Mouse (Mus musculus) forebrain, postnatal 0 days (tissue): ENCODE measurements around the gene Crabp2. TPM values are rescaled to one million over a fixed set of nuclear protein-coding genes. Genes with fewer than 3 reads are reported as not detected.
A peak's percentile ranks its signal among the peaks of the same experiment; 100 is the strongest.

Experiments
- ATAC-seq: fragments of 200-750 bp; cut with Nextera tagmentation; 2 replicates; pipeline ENCODE4 v1.8.0; 2017; ENCODE audit warnings: mild to moderate bottlenecking, moderate library complexity
- DNase-seq: peaks from one replicate; pipeline ENCODE4 v3.0.0-alpha.2; 2015
- H3K27ac ChIP-seq: fragments of 300-500 bp; sonication (generic); 2 replicates; pipeline ENCODE4 v1.5.1; 2014; ENCODE audit warnings: low read depth, mild to moderate bottlenecking, antibody characterized with exemption, low read length, moderate library complexity, mixed read lengths
- H3K27me3 ChIP-seq: fragments of 300-500 bp; sonication (generic); 2 replicates; pipeline ENCODE4 v1.6.1; 2014; ENCODE audit warnings: mild to moderate bottlenecking, low read length, mixed read lengths; ENCODE audit not compliant: insufficient read depth
- H3K36me3 ChIP-seq: fragments of 300-500 bp; sonication (generic); 2 replicates; pipeline ENCODE4 v1.6.1; 2014; ENCODE audit warnings: mild to moderate bottlenecking, moderate library complexity; ENCODE audit not compliant: insufficient read depth
- H3K4me1 ChIP-seq: fragments of 300-500 bp; sonication (generic); 2 replicates; pipeline ENCODE4 v1.6.1; 2014; ENCODE audit warnings: antibody characterized with exemption; ENCODE audit not compliant: insufficient read depth
- H3K4me2 ChIP-seq: fragments of 300-500 bp; sonication (generic); 2 replicates; pipeline ENCODE4 v1.6.1; 2014; ENCODE audit warnings: low read depth, mild to moderate bottlenecking, moderate library complexity
- H3K4me3 ChIP-seq: fragments of 300-500 bp; sonication (generic); 2 replicates; pipeline ENCODE4 v1.5.1; 2014; ENCODE audit warnings: low read depth, low read length, mixed read lengths
- H3K9ac ChIP-seq: fragments of 300-500 bp; sonication (generic); 2 replicates; pipeline ENCODE4 v1.6.1; 2014; ENCODE audit warnings: mild to moderate bottlenecking
- H3K9me3 ChIP-seq: fragments of 300-500 bp; sonication (generic); 2 replicates; pipeline ENCODE4 v1.6.1; 2016; ENCODE audit warnings: low read length
- CTCF ChIP-seq: sonication (generic); IDR thresholded peaks from 2 replicates; pipeline ENCODE4 v1.5.1; 2016; ENCODE audit warnings: antibody characterized with exemption, control low read depth, low read depth
- WGBS: fragments of 180-500 bp; shearing (Covaris S2); extraction: QIAGEN DNeasy Blood & Tissue Kit; methylation state at CpG from one replicate; pipeline ENCODE4 v1.1.7; 2014; 5-methylcytosine and 5-hydroxymethylcytosine counted together
- polyA plus RNA-seq: library from polyadenylated mRNA; unstranded; fragments of >200 nt; fragmentation: Nextera tagmentation; extraction: Ambion mirVana; gene quantifications from 2 replicates; pipeline ENCODE4 v1.2.1, GENCODE M21; 2015
- total RNA-seq: library from RNA; depleted of rRNA; stranded (reverse); fragments of >200 nt; gene quantifications from 2 replicates; pipeline ENCODE4 v1.2.3, GENCODE M21; 2014

Gene Crabp2
- total and polyA plus RNA-seq, 2 experiments from 2014 or later, result 17.4 to 24.7 TPM

- peaks cover 4% of the 10 kb centered on the region; the same call in 1 of the 2 replicates for H3K4me1 ChIP-seq
- H3K9me3 ChIP-seq, result no peaks in the 10 kb centered on the region
- DNase-seq, result no peak
- H3K4me3 ChIP-seq, result peak overlapping the region; percentile 33
- peaks cover 7% of the 10 kb centered on the region; the same call in 1 of the 2 replicates for H3K27me3 ChIP-seq
- WGBS, result 13% methylated on average over 26 of the region's 26 CpGs
- H3K36me3 ChIP-seq, result peaks cover 4% of the 10 kb centered on the region
- 0 out of 2 replicates have a peak overlapping the region, but pooled peaks have one; percentile 28 for H3K9ac ChIP-seq
- H3K27ac ChIP-seq, result no peak overlapping the region
- peak; percentile 35; the same call in 1 of the 2 replicates for ATAC-seq
- H3K4me2 ChIP-seq, result peak overlapping the region; percentile 58
- TF ChIP-seq CTCF, result no peak
These were observed 1.2 kb upstream of the Crabp2 start for GRCm38 (mm10) chr3:87947056-87947810.

- Histone ChIP-seq H3K36me3 (no peaks in the 10 kb centered on the region), H3K27me3 (peaks cover 10% of the 10 kb centered on the region; the same call in 1 of the 2 replicates), H3K4me2 (peak overlapping the region; percentile 58), H3K4me3 (peak overlapping the region; percentile 33), H3K9me3 (no peaks in the 10 kb centered on the region), H3K4me1 (peaks cover 4% of the 10 kb centered on the region; the same call in 1 of the 2 replicates), H3K9ac (peak overlapping the region; percentile 28; the same call in 1 of the 2 replicates), H3K27ac (no peak overlapping the region)
- ATAC-seq (no peak), DNase-seq (no peak)
- TF ChIP-seq CTCF, result no peak
- under 1% methylated on average over 16 of the region's 17 CpGs for WGBS
These were observed 661 bp upstream of the Crabp2 start for GRCm38 (mm10) chr3:87947811-87948199.

- H3K4me3 ChIP-seq, result no peak overlapping the region
- H3K9ac ChIP-seq, result no peak overlapping the region
- DNase-seq, result no peak
- TF ChIP-seq CTCF, result no peak
- 18% methylated on average over 16 of the region's 16 CpGs for WGBS
- no peaks in the 10 kb centered on the region for H3K36me3 ChIP-seq
- no peak overlapping the region for H3K27ac ChIP-seq
- H3K4me2 ChIP-seq, result no peak overlapping the region
- peaks cover 10% of the 10 kb centered on the region; the same call in 1 of the 2 replicates for H3K27me3 ChIP-seq
- no peaks in the 10 kb centered on the region for H3K9me3 ChIP-seq
- peaks cover 4% of the 10 kb centered on the region; the same call in 1 of the 2 replicates for H3K4me1 ChIP-seq
- ATAC-seq, result no peak
These were observed 944 bp downstream of the Crabp2 start for GRCm38 (mm10) chr3:87949266-87949954.

- no peak for DNase-seq
- no peak for TF ChIP-seq CTCF
These were observed 1.6 kb downstream of the Crabp2 start for GRCm38 (mm10) chr3:87949955-87950515.

GRCm38 (mm10) chr3:87951946-87952345 lies 3.5 kb downstream of the Crabp2 start:
- H3K4me3 ChIP-seq, result no peak overlapping the region
- H3K36me3 ChIP-seq, result no peaks in the 10 kb centered on the region
- H3K27ac ChIP-seq, result no peak overlapping the region
- no peaks in the 10 kb centered on the region for H3K9me3 ChIP-seq
- no peak overlapping the region for H3K4me2 ChIP-seq
- no peak for TF ChIP-seq CTCF
- ATAC-seq (no peak), DNase-seq (no peak)
- peaks cover 4% of the 10 kb centered on the region; the same call in 1 of the 2 replicates for H3K4me1 ChIP-seq
- WGBS, result 36% methylated on average over 12 of the region's 12 CpGs
- H3K27me3 ChIP-seq, result peaks cover 10% of the 10 kb centered on the region; the same call in 1 of the 2 replicates
- H3K9ac ChIP-seq, result no peak overlapping the region

More at GRCm38 (mm10) chr3:87949955-87950515, 1.6 kb downstream of the Crabp2 start:
- H3K9me3 ChIP-seq, result no peaks in the 10 kb centered on the region
- ATAC-seq, result 0 out of 2 replicates have a peak, but pooled peaks have one; percentile 20
- 0 out of 2 replicates have a peak overlapping the region, but pooled peaks have one; percentile 6 for H3K9ac ChIP-seq
- peaks cover 4% of the 10 kb centered on the region; the same call in 1 of the 2 replicates for H3K4me1 ChIP-seq
- no peak overlapping the region for H3K4me3 ChIP-seq
- H3K27ac ChIP-seq, result no peak overlapping the region
- WGBS, result 20% methylated on average over 13 of the region's 13 CpGs
- H3K36me3 ChIP-seq, result no peaks in the 10 kb centered on the region
- H3K27me3 ChIP-seq, result peaks cover 10% of the 10 kb centered on the region; the same call in 1 of the 2 replicates
- H3K4me2 ChIP-seq, result no peak overlapping the region

GRCm38 (mm10) chr3:87952440-87952839 lies 4.0 kb downstream of the Crabp2 start:
- no peak overlapping the region for H3K4me3 ChIP-seq
- H3K9ac ChIP-seq, result no peak overlapping the region
- 9% methylated on average over 5 of the region's 5 CpGs for WGBS
- no peak overlapping the region for H3K27ac ChIP-seq
- TF ChIP-seq CTCF, result no peak
- ATAC-seq (peak; percentile 4; the same call in 1 of the 2 replicates), DNase-seq (no peak)
- H3K4me2 ChIP-seq, result no peak overlapping the region
- no peaks in the 10 kb centered on the region for H3K36me3 ChIP-seq
- H3K27me3 ChIP-seq, result peaks cover 10% of the 10 kb centered on the region; the same call in 1 of the 2 replicates
- no peaks in the 10 kb centered on the region for H3K9me3 ChIP-seq
- peaks cover under 1% of the 10 kb centered on the region; the same call in 1 of the 2 replicates for H3K4me1 ChIP-seq
